Mouse (Mus musculus): ENCODE measurements around the gene Prss41. TPM values are rescaled to one million over a fixed set of nuclear protein-coding genes. Genes with fewer than 3 reads are reported as not detected.

Gene Prss41
- total RNA-seq, 4 experiments from 2014 or later, result 0.56 to 1.8 (median 1.4) TPM

Small RNA genes lying within 50 kb of the gene (microRNA-seq; reads per million reads assigned to microRNA genes)
- gene Mir5125, result 1.2 to 1.7 reads per million in 2 experiments

Other genes with a start within 250 kb of the Prss41 start
- gene Zfp13, start 244.7 kb downstream of the Prss41 start, total RNA-seq (2022), result 10 to 100 TPM in 3 of 4 experiments, 1 to 10 TPM in 1; 8.2 to 19.2 (median 14.6) TPM
- not detected for gene Zscan10, start 243.3 kb downstream of the Prss41 start, total RNA-seq (2022)
- gene Mmp25, start 198.9 kb downstream of the Prss41 start, total RNA-seq (2022), result under 1 TPM in 3 of 4 experiments, not detected in 1; 0.06 to 0.13 (median 0.09) TPM
- not detected for gene Bicdl2, start 183.7 kb downstream of the Prss41 start, total RNA-seq (2022)
- gene Hcfc1r1, start 170.6 kb downstream of the Prss41 start, total RNA-seq (2022), result 100 to 1,000 TPM; 136 to 169 (median 147) TPM
- gene Thoc6, start 170.3 kb downstream of the Prss41 start, total RNA-seq (2022), result 10 to 100 TPM; 24.7 to 28.3 (median 26.7) TPM
- 100 to 1,000 TPM; 156 to 243 (median 195) TPM for gene Tnfrsf12a, start 166.7 kb downstream of the Prss41 start, total RNA-seq (2022)
- not detected for gene Cldn6, start 164.9 kb downstream of the Prss41 start, total RNA-seq (2022)
- under 1 TPM in 2 of 4 experiments, not detected in 2; 0.17 to 0.38 TPM for gene Cldn9, start 160.1 kb downstream of the Prss41 start, total RNA-seq (2022)
- 10 to 100 TPM in 3 of 4 experiments, 1 to 10 TPM in 1; 2.4 to 62.8 (median 19.6) TPM for gene 1520401A03Rik, start 121.4 kb downstream of the Prss41 start, total RNA-seq (2022)
- gene Pkmyt1, start 117.8 kb downstream of the Prss41 start, total RNA-seq (2022), result 1 to 10 TPM; 1.7 to 6.2 (median 3.6) TPM
- gene Paqr4, start 103.3 kb downstream of the Prss41 start, total RNA-seq (2022), result 10 to 100 TPM in 3 of 4 experiments, 1 to 10 TPM in 1; 7.7 to 17.9 (median 12.0) TPM
- gene Kremen2, start 98.3 kb downstream of the Prss41 start, total RNA-seq (2022), result under 1 TPM in 3 of 4 experiments, not detected in 1; 0.17 to 0.30 (median 0.26) TPM
- 100 to 1,000 TPM in 2 of 4 experiments, 10 to 100 TPM in 2; 82.9 to 115 (median 102) TPM for gene Flywch1, start 72.6 kb downstream of the Prss41 start, total RNA-seq (2022)
- 10 to 100 TPM in 3 of 4 experiments, 1 to 10 TPM in 1; 5.8 to 15.4 (median 13.1) TPM for gene Flywch2, start 58.1 kb downstream of the Prss41 start, total RNA-seq (2022)
- gene Srrm2, start 53.6 kb downstream of the Prss41 start, total RNA-seq (2022), result 1,000 to 10,000 TPM in 1 of 4 experiments, 100 to 1,000 TPM in 3; 612 to 1,355 (median 855) TPM
- gene Elob, start 15.0 kb downstream of the Prss41 start, total RNA-seq (2022), result 100 to 1,000 TPM; 365 to 430 (median 403) TPM
- not detected for gene Prss33, start 8.1 kb downstream of the Prss41 start, total RNA-seq (2022)
- gene Prss32, start 317 bp downstream of the Prss41 start, total RNA-seq (2022), result not detected
- not detected for gene Prss21, start 23.9 kb upstream of the Prss41 start, total RNA-seq (2022)
- not detected for gene Dcpp1, start 36.7 kb upstream of the Prss41 start, total RNA-seq (2022)
- gene Dcpp2, start 36.7 kb upstream of the Prss41 start, total RNA-seq (2022), result not detected
- not detected for gene Dcpp3, start 73.3 kb upstream of the Prss41 start, total RNA-seq (2022)
- not detected for gene Sbp, start 97.5 kb upstream of the Prss41 start, total RNA-seq (2022)
- not detected for gene Sbpl, start 111.1 kb upstream of the Prss41 start, total RNA-seq (2022)
- under 1 TPM in 3 of 4 experiments, not detected in 1; 0.19 to 0.41 (median 0.31) TPM for gene Prss30, start 136.4 kb upstream of the Prss41 start, total RNA-seq (2022)
- not detected for gene Prss22, start 153.9 kb upstream of the Prss41 start, total RNA-seq (2022)
- gene Prss27, start 194.0 kb upstream of the Prss41 start, total RNA-seq (2022), result under 1 TPM in 1 of 4 experiments, not detected in 3; 0.70 TPM
- 10 to 100 TPM; 13.7 to 17.7 (median 15.1) TPM for gene Kctd5, start 229.3 kb upstream of the Prss41 start, total RNA-seq (2022)

Data from adrenal gland, adult 8-10 months (tissue).